ENCODE assay signal across 11 mouse cellular contexts in genomic region chr16:34711481-34711880, GRCm38 (mm10). TPM values are rescaled to one million over a fixed set of nuclear protein-coding genes. Genes with fewer than 3 reads are reported as not detected.
DNase-seq lines count a peak whose midpoint lies in the region; ATAC-seq and TF ChIP-seq lines count a peak whose summit lies in the region.
"Had no signal": no experiment of that assay in that cellular context is flagged by ENCODE, and none has a peak within 500 bp of the region (broad histone marks: within the 10 kb centered on the region; RNA-seq: fewer than 3 reads in every experiment).

No protein-coding gene starts in this region.

- DNase-seq in 3134 (ENCODE audit: extremely low read depth, insufficient read length, low spot score): peak; percentile 4
- peak; percentile 15 for DNase-seq in CD4-positive helper T cell, adult 2 months (ENCODE audit: low read depth, low spot score)
- DNase-seq in embryo, embryonic 9.5 days (ENCODE audit: extremely low spot score): peak; percentile 7
- DNase-seq in frontal cortex, postnatal 14 days (ENCODE audit: low spot score in 2 of 2): no peak
- DNase-seq in thymus, postnatal 0 days (ENCODE audit: low spot score): no peak
- DNase-seq in right cerebral cortex, postnatal 36 days (ENCODE audit: low spot score in 2 of 2): no peak
- DNase-seq: cerebellum, adult 11-12 months had no signal

- WGBS in intestine, postnatal 0 days: 83% methylated on average over 3 of the region's 3 CpGs
- WGBS in intestine, embryonic 16.5 days: 77% methylated on average over 3 of the region's 3 CpGs

- H3K4me3 ChIP-seq in intestine, postnatal 0 days (ENCODE audit: low read depth, low read length): no peak overlapping the region
- no peak overlapping the region for H3K4me3 ChIP-seq in intestine, embryonic 16.5 days (ENCODE audit: low read length)
- H3K4me3 ChIP-seq: forebrain, embryonic 15.5 days; limb, embryonic 12.5 days had no signal

- no peaks in the 10 kb centered on the region for H3K27me3 ChIP-seq in intestine, postnatal 0 days (replicated peaks; ENCODE audit: control insufficient read depth, insufficient read depth, low read length)
- H3K27me3 ChIP-seq in intestine, embryonic 16.5 days (replicated peaks; ENCODE audit: control insufficient read depth, insufficient read depth, low read length): no peaks in the 10 kb centered on the region
- H3K27me3 ChIP-seq: forebrain, embryonic 15.5 days; limb, embryonic 12.5 days had no signal

- H3K4me1 ChIP-seq in intestine, postnatal 0 days (replicated peaks; ENCODE audit: control insufficient read depth, insufficient read depth, low read length): no peaks in the 10 kb centered on the region
- no peaks in the 10 kb centered on the region for H3K4me1 ChIP-seq in intestine, embryonic 16.5 days (ENCODE audit: control insufficient read depth, insufficient read depth, low read length)
- H3K4me1 ChIP-seq: forebrain, embryonic 15.5 days; limb, embryonic 12.5 days had no signal

- TF ChIP-seq CTCF in intestine, postnatal 0 days (IDR thresholded peaks at IDR 0.05; ENCODE audit: low read depth): peak; percentile 72

- no peak overlapping the region for H3K4me2 ChIP-seq in intestine, postnatal 0 days (replicated peaks; ENCODE audit: low read depth)
- H3K4me2 ChIP-seq in intestine, embryonic 16.5 days (ENCODE audit: low read depth, low read length): no peak overlapping the region
- H3K4me2 ChIP-seq: forebrain, embryonic 15.5 days; limb, embryonic 12.5 days had no signal

- H3K9me3 ChIP-seq in intestine, postnatal 0 days (ENCODE audit: control insufficient read depth): no peaks in the 10 kb centered on the region
- H3K9me3 ChIP-seq in intestine, embryonic 16.5 days (ENCODE audit: control insufficient read depth, low read length): no peaks in the 10 kb centered on the region
- H3K9me3 ChIP-seq: forebrain, embryonic 15.5 days; limb, embryonic 12.5 days had no signal

- H3K9ac ChIP-seq in intestine, postnatal 0 days (ENCODE audit: low read depth, low read length): no peak overlapping the region
- H3K9ac ChIP-seq in intestine, embryonic 16.5 days (ENCODE audit: low read depth, low read length): no peak overlapping the region
- H3K9ac ChIP-seq: forebrain, embryonic 15.5 days; limb, embryonic 12.5 days had no signal

- ATAC-seq in intestine, postnatal 0 days: no peak
- ATAC-seq in intestine, embryonic 16.5 days: no peak
- ATAC-seq: forebrain, embryonic 15.5 days had no signal

- no peak overlapping the region for H3K27ac ChIP-seq in intestine, postnatal 0 days (ENCODE audit: low read depth, low read length)
- no peak overlapping the region for H3K27ac ChIP-seq in intestine, embryonic 16.5 days (ENCODE audit: low read length)
- H3K27ac ChIP-seq: forebrain, embryonic 15.5 days; limb, embryonic 12.5 days had no signal

- H3K36me3 ChIP-seq in intestine, postnatal 0 days (ENCODE audit: control insufficient read depth, insufficient read depth): peaks cover 10% of the 10 kb centered on the region
- H3K36me3 ChIP-seq in intestine, embryonic 16.5 days (ENCODE audit: control insufficient read depth, insufficient read depth, low read length): no peaks in the 10 kb centered on the region

RNA-seq across cellular contexts. Expression of gene Ccdc14, which starts 21.1 kb away (rescaled TPM):
- 1.7 and 1.8 TPM in 2 replicates for polyA plus RNA-seq in intestine, postnatal 0 days (2015; fragmentation: Nextera tagmentation; extraction: Ambion mirVana)
- polyA plus RNA-seq in intestine, embryonic 16.5 days (2015; fragmentation: Nextera tagmentation; extraction: Ambion mirVana): 4.2 and 4.5 TPM in 2 replicates
- polyA plus RNA-seq in thymus, postnatal 0 days (2015; fragmentation: Nextera tagmentation; extraction: Ambion mirVana): 4.7 and 5.0 TPM in 2 replicates

RNA-seq across cellular contexts. Expression of gene Mylk, which starts 33.5 kb away (rescaled TPM):
- 562 and 659 TPM in 2 replicates for polyA plus RNA-seq in intestine, postnatal 0 days (2015; fragmentation: Nextera tagmentation; extraction: Ambion mirVana)
- 393 and 397 TPM in 2 replicates for polyA plus RNA-seq in intestine, embryonic 16.5 days (2015; fragmentation: Nextera tagmentation; extraction: Ambion mirVana)
- 5.2 and 6.1 TPM in 2 replicates for polyA plus RNA-seq in thymus, postnatal 0 days (2015; fragmentation: Nextera tagmentation; extraction: Ambion mirVana)

Comparison
In these comparisons a context has a peak if more than half of its experiments do, and no peak if none do; other contexts are left out.
1. DNase-seq: peak in 3134 (single experiment), CD4-positive helper T cell, adult 2 months (single experiment) and embryo, embryonic 9.5 days (single experiment); none in frontal cortex, postnatal 14 days (0 of 2), thymus, postnatal 0 days (single experiment) and right cerebral cortex, postnatal 36 days (0 of 2).
2. RNA of gene Mylk, which starts 33.5 kb away (polyA plus RNA-seq): 562 to 659 TPM in intestine, postnatal 0 days and 393 to 397 TPM in intestine, embryonic 16.5 days; 5.2 to 6.1 TPM in thymus, postnatal 0 days; every median in the first group is over 10 times any median in the second.